Mouse (Mus musculus) adrenal gland, adult 2 months (tissue): Measurements from ENCODE around the gene Nip7. TPM values are rescaled to one million over a fixed set of nuclear protein-coding genes. Genes with fewer than 3 reads are reported as not detected.
"Not testable (repeated sequence)": the region's sequence is repeated elsewhere in the genome, so short reads cannot be mapped to it uniquely, and the experiment has no call there.

Source experiments
- DNase-seq: peaks from one replicate; pipeline ENCODE4 v3.0.0; 2021
- long read RNA-seq: library from polyadenylated mRNA; stranded (forward); transcript quantifications from one replicate; pipeline ENCODE4 v2.0.0, GENCODE M21; 2021
- polyA plus RNA-seq: library from polyadenylated mRNA; depleted of rRNA; stranded (reverse); fragments of >200 nt; gene quantifications from 2 replicates; pipeline ENCODE4 v1.2.3, GENCODE M21; 2012; rRNA removed
- total RNA-seq, 2 experiments: library from RNA; stranded (reverse); gene quantifications; 2 replicates each; pipeline ENCODE4 v1.2.3; 2021

The Nip7 gene
- total RNA-seq (10 to 100 TPM; 49.3 to 54.3 TPM), polyA plus RNA-seq (15.3 and 17.2 TPM in 2 replicates)
- long read RNA-seq, transcript Nip7-201 (5 exons, 3,036 nt): major isoform, 16 of 16 reads
- long read RNA-seq, partial matches to known transcripts: 0 of 16 reads
- long read RNA-seq, other reads (novel, unspliced or antisense): 0 of 16 reads

- peak; percentile 98 for DNase-seq
These were observed at the start of gene Nip7, which contains the start of gene Cog8 for GRCm38 (mm10) chr8:107056076-107056972. TSS of gene Nip7 (plus strand) at chr8:107056877. TSS of gene Cog8 (minus strand) at chr8:107056689.

- DNase-seq: no peak
These were observed 48.9 kb upstream of the Nip7 start for GRCm38 (mm10) chr8:107007795-107008194.

GRCm38 (mm10) chr8:107012666-107013065, 44.0 kb upstream of the Nip7 start:
- DNase-seq: peak; percentile 48

- no peak for DNase-seq
These were observed 41.8 kb upstream of the Nip7 start for GRCm38 (mm10) chr8:107014915-107015314.

DNA sequence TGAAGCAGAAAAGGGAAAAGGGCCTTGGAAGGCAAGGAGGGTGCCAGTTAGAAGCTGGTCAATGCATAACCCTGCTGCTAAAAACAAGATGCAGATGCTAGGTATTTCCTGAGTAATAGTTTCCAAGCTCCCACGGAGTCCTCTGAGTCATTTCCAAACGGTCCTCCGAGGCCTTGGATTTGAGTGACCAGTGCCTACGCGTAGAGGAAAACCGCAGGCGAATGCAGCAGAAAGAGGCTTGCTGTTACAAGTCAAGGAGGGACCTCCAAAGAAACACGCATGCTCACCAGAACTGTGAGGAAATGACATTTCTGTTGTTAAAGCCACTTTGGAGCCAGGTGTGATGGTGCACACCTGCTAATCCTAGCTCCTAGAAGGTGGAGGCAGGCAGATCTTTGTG, 33.2 kb upstream of the Nip7 start:
- DNase-seq: peak; percentile 86

DNA sequence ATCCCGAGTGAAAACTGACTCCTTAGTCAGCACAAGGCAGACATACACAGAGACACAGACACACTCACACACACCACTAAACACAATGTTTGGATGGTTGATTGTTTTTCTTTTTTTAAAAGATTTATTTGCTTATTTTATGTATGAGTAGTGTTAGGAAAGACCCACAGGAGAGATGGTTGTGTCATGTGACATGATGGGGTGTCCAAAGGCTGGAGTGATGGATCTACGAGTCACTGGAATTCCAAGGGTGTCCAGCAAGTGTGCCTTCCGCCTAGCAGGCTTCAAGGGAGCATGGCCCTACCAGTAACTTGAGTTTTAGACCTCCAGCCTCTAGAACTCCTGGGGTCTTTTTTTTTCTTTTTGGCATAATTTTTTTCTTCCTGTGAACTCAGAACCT, 27.4 kb upstream of the Nip7 start:
- no peak for DNase-seq

DNA sequence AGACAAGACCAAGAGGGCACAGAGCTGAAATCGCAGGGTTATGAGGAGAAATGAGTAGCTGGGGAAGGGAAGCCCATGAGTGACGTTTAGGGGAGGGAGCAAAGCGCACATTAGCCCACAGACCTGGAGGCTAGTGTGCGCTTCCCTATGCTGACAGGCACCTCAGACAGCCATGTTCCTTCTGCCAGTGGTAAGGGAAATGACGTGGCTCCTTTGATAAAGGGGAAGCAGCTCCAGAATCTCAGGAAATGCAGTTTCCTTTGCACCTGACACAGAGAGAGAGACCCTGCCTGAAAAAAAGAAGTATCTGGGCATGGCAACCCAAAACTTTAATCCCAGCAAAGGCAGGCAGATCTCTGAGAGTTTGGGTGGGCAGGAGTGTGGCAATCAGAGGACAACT, 26.6 kb upstream of the Nip7 start:
- no peak for DNase-seq

DNA sequence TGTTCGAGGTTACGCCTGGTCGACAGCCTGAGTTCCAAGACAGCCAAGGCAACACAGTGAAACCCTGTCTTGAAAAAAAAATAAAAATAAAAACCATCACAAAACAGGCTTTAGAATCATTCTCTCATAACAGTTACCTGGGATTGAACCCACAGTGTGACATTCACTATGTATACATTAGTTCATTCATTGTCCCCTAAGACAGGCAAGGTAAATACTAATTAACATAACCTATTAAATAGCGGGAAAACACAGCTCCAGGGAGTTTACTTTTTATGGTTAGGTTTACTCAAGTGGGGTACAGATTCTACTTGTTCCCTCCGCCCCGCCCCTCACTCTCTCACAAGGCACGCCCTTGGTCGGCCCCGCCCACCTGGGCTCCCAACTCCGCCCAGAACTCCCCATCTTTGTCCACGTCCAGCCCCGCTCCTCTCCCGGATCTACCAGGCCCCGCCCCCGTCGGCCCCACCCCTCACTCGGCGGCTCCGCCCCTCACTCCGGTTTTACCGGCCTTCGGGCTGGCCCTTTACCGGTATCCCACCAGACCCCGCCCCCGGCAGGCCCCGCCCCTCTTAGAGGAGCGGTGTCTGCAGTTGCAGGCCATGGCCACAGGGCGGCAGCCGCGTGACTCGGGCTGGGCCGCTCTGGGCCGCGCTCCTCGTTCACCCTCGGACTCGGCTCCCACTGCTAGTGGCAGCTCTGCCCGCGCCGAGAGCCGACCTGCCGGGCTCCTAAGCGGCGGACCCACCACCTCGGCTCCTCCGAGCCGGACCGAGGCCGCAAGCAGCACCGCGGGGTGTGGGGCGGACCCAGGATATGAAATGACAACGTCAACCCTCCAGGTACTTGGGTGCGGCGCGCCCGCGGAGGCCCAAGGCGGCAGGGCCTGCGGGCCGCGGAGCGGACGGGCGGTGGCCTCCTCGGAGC, 25.8 kb upstream of the Nip7 start, which contains the start of gene Vps4a:
Gene Vps4a (plus strand): TSS at position 573 of the 927 bp plus-strand sequence.
- peak; percentile 98 for DNase-seq

GRCm38 (mm10) chr8:107031577-107032090, 25.0 kb upstream of the Nip7 start:
- DNase-seq: no peak

DNA sequence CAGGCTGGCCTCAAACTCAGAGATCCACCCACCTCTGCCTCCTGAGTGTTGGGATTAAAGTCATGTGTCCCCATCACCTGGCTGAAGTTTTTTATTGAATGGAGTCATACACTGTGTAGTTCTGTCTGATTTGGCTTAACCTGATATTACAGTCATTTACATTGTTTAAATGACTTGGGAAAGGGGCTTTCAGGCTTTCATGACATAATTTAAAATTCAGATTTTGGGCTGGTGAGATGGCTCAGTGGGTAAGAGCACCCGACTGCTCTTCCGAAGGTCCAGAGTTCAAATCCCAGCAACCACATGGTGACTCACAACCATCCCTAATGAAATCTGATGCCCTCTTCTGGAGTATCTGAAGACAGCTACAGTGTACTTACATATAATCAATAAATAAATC, 23.1 kb upstream of the Nip7 start:
- not testable (repeated sequence) for DNase-seq

DNA sequence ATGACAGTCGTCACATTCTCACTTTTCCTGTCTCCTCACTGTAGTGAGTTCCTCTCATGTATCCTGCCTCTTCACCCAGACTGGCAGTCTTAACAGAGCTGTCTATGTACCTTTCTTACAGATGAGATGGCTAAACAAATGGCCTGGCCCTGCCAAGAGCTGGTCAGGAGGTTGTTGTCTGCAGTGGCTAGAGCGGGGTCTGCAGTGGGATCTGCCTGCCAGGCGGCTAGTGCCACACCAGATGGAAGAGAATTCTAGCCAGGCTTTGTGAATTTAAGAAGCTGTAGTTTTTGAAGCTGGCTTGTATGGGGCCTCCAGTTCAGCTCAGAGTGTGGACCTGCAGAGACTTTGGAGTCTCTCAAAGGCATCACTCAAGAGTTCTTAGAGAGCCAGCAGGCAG, 21.0 kb upstream of the Nip7 start:
- no peak for DNase-seq

DNA sequence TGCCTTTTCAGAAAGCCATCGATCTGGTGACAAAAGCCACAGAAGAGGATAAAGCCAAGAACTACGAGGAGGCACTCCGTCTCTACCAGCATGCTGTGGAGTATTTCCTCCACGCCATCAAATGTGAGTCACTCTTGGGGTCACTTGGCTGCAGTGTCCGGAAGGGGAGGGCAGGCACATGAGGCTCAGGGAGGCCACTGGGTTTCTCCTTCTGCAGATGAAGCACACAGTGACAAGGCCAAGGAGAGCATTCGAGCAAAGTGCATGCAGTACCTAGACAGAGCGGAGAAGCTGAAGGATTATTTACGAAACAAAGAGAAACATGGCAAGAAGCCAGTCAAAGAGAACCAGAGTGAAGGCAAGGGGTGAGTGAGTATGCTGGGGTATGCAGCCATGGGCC, 20.1 kb upstream of the Nip7 start:
- DNase-seq: peak; percentile 45

DNA sequence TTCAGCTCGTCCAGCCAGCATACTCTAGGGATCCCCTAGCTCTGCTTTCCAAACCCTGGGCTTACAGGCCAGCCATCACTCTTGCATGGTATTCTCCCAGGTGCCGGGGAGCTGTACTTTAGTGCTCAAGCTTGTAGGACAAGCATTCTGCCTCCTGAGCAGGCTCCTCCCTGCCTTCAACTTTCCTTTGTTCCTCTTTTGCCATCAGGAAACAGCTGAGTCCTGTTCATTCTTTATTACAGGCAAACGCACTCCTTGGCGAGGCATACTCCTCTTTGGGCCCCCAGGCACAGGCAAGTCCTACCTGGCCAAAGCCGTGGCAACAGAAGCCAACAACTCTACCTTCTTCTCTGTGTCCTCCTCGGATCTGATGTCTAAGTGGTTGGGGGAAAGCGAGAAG, 16.0 kb upstream of the Nip7 start:
- no peak for DNase-seq

DNA sequence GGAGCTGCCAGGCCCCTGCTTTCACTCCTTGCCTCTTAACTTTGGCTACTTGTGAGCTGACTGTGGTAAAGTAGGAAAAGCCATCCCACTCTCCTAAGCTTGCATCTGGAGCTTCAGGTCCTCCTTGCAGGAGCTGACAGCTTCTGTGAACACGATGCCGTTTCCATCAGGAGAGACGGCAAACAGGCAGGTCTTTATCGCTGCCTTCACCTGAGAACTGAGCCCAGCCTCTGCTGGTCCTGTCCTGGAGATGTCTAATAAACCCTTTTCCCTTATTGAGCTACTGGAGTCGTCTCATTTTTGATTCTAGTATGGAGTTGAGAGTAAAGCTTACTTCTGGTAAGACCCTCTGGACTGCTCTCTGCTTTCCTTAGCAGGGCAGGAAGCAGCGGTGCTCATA, 11.2 kb upstream of the Nip7 start:
- DNase-seq: no peak

DNA sequence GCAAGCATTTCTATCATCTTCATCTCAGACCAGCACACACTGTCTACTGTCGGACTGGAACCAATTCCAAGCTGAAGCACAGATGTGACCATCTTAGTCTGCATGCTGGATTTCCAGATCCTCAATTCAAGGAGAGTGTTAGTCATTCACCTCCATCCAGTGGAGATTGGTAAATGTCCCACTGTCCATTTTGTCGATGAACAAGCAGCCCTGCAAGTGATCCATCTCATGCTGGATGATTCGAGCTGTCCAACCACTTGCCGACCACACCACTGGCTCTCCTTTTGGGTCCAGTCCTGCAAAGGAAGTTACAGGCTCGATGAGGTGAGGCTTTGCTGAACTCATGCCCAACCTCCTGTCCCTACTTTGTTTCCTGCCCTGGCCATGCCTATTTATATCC, 9.7 kb upstream of the Nip7 start:
- DNase-seq: peak; percentile 41

DNA sequence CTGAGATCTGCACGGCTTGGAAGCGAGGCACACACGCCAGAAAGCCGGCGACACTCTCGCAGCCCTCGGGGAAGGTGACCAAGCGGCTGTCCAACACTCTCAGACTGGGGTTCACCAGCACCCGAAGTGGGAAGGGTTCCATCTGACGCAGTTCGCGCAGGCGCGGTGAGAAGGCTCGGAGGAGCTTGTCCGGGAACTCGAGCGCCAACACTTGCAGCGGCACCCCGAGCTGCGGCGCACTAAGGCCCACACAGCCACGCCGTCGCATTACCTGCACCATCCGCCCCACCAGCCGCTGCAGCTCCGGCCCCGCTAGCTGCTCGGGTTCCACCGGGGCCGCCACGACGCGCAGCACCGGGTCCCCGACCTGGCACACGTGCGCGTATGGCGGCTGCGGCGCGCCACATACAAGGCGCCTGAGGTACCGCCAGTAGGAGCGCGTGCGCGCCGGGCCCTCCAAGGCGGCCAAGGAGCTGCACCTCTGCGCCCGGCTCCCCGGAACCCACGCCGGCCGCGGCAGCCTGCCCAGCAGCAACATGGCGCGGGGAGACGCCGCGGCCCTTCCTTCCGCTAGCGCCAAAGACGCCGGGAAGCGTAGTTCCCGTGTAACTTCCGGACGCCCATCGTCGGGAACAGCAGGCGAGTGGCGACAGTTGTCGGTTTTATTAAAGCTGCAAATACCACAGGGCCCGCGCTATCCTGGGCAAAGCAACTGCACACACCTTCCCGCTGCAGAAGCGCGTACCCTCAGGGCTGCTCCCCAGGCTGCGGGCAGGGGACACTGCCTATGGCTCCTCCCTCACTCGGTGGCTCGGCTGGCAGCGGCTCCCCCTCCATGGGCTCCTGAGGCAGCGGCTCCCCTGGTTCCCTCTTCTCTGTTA, 8.4 kb upstream of the Nip7 start, which contains the start of gene Pdf:
Gene Pdf (minus strand): TSS at position 554 of the 881 bp plus-strand sequence.
- DNase-seq: peak; percentile 93

DNA sequence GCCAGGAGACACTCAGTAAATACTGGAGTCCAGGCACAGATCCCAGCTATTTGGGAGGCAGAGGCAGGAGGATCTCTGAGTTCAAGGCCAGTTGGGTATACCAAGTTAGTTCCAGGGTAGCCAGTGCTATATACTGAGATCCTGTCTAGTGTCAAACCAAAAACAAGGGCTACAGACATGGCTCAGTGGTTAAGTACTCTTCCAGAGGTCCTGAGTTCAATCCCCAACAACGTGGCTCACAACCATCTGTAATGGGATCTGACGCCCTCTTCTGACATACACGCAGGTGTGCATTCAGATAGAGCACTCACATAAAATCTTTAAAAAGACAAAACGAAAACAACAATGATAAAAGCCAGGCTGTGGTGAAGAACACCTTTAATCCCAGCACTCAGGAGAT, 7.2 kb upstream of the Nip7 start:
- no peak for DNase-seq

DNA sequence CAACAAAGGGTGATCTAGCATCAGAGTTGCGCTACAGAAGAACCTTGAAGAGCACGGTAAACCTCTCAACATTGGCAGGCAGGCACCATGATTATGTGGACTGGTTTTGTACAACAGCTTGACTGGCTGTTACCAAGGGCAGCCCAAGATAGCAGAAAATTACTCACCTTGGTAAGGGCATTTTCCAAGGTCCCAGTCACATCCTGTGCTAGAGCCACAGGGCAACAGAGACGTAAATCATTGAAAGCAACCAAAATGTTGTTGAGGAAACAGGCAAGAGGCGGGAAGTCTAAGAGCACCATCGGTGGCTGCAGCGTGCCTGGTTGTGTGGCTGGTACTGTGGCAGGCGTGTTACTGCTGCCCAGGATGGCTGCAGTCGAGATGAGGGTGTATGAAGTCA, 4.6 kb upstream of the Nip7 start:
- DNase-seq: peak; percentile 73

DNA sequence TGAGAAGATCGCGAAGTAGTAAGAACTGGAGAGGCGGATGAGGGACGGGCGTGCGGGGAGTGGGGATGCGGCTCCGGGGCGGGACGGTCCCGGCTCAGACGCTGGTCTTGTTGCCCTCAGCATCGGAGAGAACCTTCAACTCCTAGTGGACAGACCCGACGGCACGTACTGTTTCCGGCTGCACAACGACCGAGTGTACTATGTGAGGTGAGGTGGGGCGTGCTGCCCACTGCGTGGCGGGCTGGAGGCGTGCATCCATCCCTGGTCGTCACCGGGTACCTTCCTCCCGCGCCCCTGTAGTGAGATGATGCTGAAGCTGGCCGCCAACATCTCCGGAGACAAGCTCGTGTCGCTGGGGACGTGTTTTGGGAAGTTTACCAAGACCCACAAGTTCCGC, 294 bp downstream of the Nip7 start:
- DNase-seq: no peak

DNA sequence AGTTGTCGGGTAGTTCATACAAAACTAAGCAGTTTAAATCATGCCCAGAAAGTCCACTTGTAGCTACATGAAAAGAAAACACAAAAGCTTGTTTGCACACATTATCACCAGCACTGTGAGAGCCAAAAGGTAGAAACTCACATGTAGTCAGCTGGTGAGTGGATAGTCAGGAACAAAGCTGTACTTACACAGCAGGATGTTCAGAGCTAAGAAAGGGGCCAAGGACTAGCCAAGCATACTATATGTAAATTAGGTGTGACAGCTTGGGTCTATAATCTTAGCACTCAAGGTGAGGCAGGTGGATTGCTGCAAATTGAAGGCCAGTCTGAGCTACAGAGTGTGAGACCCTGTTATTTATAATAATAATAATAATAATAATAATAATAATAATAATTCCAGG, 5.9 kb downstream of the Nip7 start:
- DNase-seq: no peak
